Mouse (Mus musculus) c-Kit-positive CD71-positive TER-119-negative erythroid progenitor cells, embryonic 14.5 days (primary cell): ENCODE measurements around the gene Ager.

ENCODE experiments used
- DNase-seq: peaks from one replicate; pipeline ENCODE4 v3.0.0-alpha.2; 2013; ENCODE audit warnings: low read depth

The Ager gene

GRCm38 (mm10) chr17:34630761-34631301, 33.2 kb downstream of the Ager start:
- no peak for DNase-seq

GRCm38 (mm10) chr17:34631647-34632046, 34.0 kb downstream of the Ager start:
- DNase-seq = no peak

GRCm38 (mm10) chr17:34632261-34632691, 34.6 kb downstream of the Ager start:
- DNase-seq = peak; percentile 60

- DNase-seq = no peak
These were observed 38.0 kb downstream of the Ager start for GRCm38 (mm10) chr17:34635671-34636070.

- no peak for DNase-seq
These were observed 39.8 kb downstream of the Ager start for GRCm38 (mm10) chr17:34637459-34637858.

GRCm38 (mm10) chr17:34639461-34640255, 42.0 kb downstream of the Ager start:
- no peak for DNase-seq

- no peak for DNase-seq
These were observed 43.3 kb downstream of the Ager start for GRCm38 (mm10) chr17:34640778-34641601.

GRCm38 (mm10) chr17:34641945-34642344, 44.3 kb downstream of the Ager start:
- no peak for DNase-seq

GRCm38 (mm10) chr17:34643379-34643778, 45.7 kb downstream of the Ager start:
- no peak for DNase-seq

- no peak for DNase-seq
These were observed 46.3 kb downstream of the Ager start for GRCm38 (mm10) chr17:34643944-34644343.

- peak; percentile 98 for DNase-seq
These were observed 46.9 kb downstream of the Ager start, which contains the start of gene Fkbpl for GRCm38 (mm10) chr17:34644608-34645007. TSS of gene Fkbpl (plus strand) at chr17:34644764.

GRCm38 (mm10) chr17:34645256-34645829, 47.7 kb downstream of the Ager start:
- no peak for DNase-seq

GRCm38 (mm10) chr17:34645831-34646511, 48.3 kb downstream of the Ager start:
- DNase-seq = no peak

GRCm38 (mm10) chr17:34646906-34647787, 49.5 kb downstream of the Ager start, which contains the start of gene Atf6b:
TSS of gene Atf6b (plus strand) at chr17:34647146.
- DNase-seq = peak; percentile 95

- no peak for DNase-seq
These were observed 50.7 kb downstream of the Ager start for GRCm38 (mm10) chr17:34648141-34648890.

GRCm38 (mm10) chr17:34649106-34649864, 51.6 kb downstream of the Ager start:
- DNase-seq = no peak
